Mouse (Mus musculus) liver, adult 2 months (tissue): Measurements from ENCODE around the gene Slc44a2. TPM values are rescaled to one million over a fixed set of nuclear protein-coding genes. Genes with fewer than 3 reads are reported as not detected.

Source experiments
- DNase-seq: peaks from one replicate; pipeline ENCODE4 v3.0.0-alpha.2; 2011; ENCODE audit warnings: low read depth, low spot score; ENCODE audit errors: extremely low read depth
- H3K27ac ChIP-seq: fragments of 200-500 bp; replicated peaks from 2 replicates; pipeline ENCODE4 v1.5.1; 2012; ENCODE audit warnings: low read depth, mild to moderate bottlenecking, control low read depth, inconsistent platforms, low read length; ENCODE audit not compliant: insufficient read depth
- H3K27me3 ChIP-seq: fragments of 200-500 bp; 2 replicates; pipeline ENCODE4 v1.6.1; 2012; ENCODE audit warnings: mild to moderate bottlenecking, moderate library complexity, low read length, inconsistent platforms; ENCODE audit not compliant: control insufficient read depth, insufficient read depth
- H3K36me3 ChIP-seq: fragments of 200-500 bp; 2 replicates; pipeline ENCODE4 v1.6.1; 2012; ENCODE audit warnings: low read length, inconsistent platforms; ENCODE audit not compliant: control insufficient read depth, insufficient read depth
- H3K4me1 ChIP-seq: fragments of 200-500 bp; 2 replicates; pipeline ENCODE4 v1.6.1; 2011; ENCODE audit warnings: low read length; ENCODE audit not compliant: control insufficient read depth, insufficient read depth
- H3K4me3 ChIP-seq: fragments of 200-500 bp; 2 replicates; pipeline ENCODE4 v1.5.1; 2011; ENCODE audit warnings: low read depth, mild to moderate bottlenecking, control low read depth, low read length, moderate library complexity; ENCODE audit not compliant: insufficient read depth
- H3K79me2 ChIP-seq: fragments of 200-500 bp; 2 replicates; pipeline ENCODE4 v1.6.1; 2012; ENCODE audit warnings: inconsistent platforms, mild to moderate bottlenecking, low read length, moderate library complexity; ENCODE audit not compliant: control insufficient read depth, insufficient read depth
- H3K9ac ChIP-seq: fragments of 200-500 bp; 2 replicates; pipeline ENCODE4 v1.6.1; 2012; ENCODE audit warnings: low read depth, mild to moderate bottlenecking, control low read depth, inconsistent platforms, low read length
- CTCF ChIP-seq: fragments of 200-500 bp; IDR thresholded peaks from 2 replicates; pipeline ENCODE4 v1.5.1; 2011; ENCODE audit warnings: low read depth, low read length, control low read depth
- POLR2A ChIP-seq: fragments of 200-500 bp; IDR thresholded peaks from 2 replicates; pipeline ENCODE4 v1.6.1; 2011; ENCODE audit warnings: low read length, control low read depth; ENCODE audit not compliant: insufficient read depth; ENCODE audit errors: extremely low read depth
- WGBS: fragments of 180-500 bp; shearing (Covaris S2); methylation state at CpG from one replicate; pipeline ENCODE4 v1.1.7; 2018; 5-methylcytosine and 5-hydroxymethylcytosine counted together
- polyA plus RNA-seq: library from polyadenylated mRNA; depleted of rRNA; stranded (reverse); fragments of >200 nt; gene quantifications from 2 replicates; pipeline ENCODE4 v1.2.3, GENCODE M21; 2012
- total RNA-seq: library from RNA; depleted of rRNA; stranded (reverse); fragments of >200 nt; gene quantifications from 2 replicates; pipeline ENCODE4 v1.2.3, GENCODE M21; 2014

The Slc44a2 gene
- total and polyA plus RNA-seq, 2 experiments, result 3.8 to 5.8 TPM

- no peak for DNase-seq
- Histone ChIP-seq H3K27me3 (no peaks in the 10 kb centered on the region), H3K4me3 (no peak overlapping the region), H3K4me1 (no peaks in the 10 kb centered on the region), H3K27ac (no peak overlapping the region), H3K79me2 (no peaks in the 10 kb centered on the region), H3K9ac (no peak overlapping the region), H3K36me3 (no peaks in the 10 kb centered on the region)
- WGBS, result 72% methylated on average over 9 of the region's 9 CpGs
- no peak for TF ChIP-seq CTCF
- TF ChIP-seq POLR2A, result no peak
Measured at GRCm38 (mm10) chr9:21332161-21333061, 11.9 kb downstream of the Slc44a2 start.

DNA sequence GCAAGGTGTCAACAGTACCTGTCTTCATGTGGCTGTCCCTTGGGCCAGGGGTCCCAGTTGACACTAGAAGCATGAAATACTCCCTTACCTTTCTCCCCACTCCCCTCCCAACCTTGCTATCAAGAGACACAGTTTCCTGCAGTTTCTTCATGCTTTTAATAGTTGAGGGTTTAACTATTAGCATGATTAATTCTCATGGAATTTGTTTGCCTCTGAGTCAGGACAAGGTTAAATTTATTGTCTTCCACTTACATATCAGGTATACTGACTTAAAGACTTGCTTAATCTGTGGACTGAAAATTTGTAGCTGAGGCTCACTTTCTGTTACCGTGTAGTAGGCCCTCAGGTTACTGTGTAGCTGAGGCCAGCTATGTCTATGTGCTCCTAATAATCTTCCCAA, 13.0 kb downstream of the Slc44a2 start:
- Histone ChIP-seq H3K9ac (no peak overlapping the region), H3K27ac (no peak overlapping the region), H3K27me3 (peaks cover 3% of the 10 kb centered on the region; the same call in 1 of the 2 replicates), H3K4me3 (no peak overlapping the region), H3K4me1 (no peaks in the 10 kb centered on the region), H3K36me3 (no peaks in the 10 kb centered on the region), H3K79me2 (no peaks in the 10 kb centered on the region)
- TF ChIP-seq POLR2A, result no peak
- no peak for TF ChIP-seq CTCF
- 97% methylated on average over 1 of the region's 1 CpGs for WGBS
- no peak for DNase-seq

- no peaks in the 10 kb centered on the region for H3K36me3 ChIP-seq
- no peaks in the 10 kb centered on the region for H3K79me2 ChIP-seq
- no peak overlapping the region for H3K4me3 ChIP-seq
- TF ChIP-seq CTCF, result no peak
- no peak for TF ChIP-seq POLR2A
- H3K9ac ChIP-seq, result no peak overlapping the region
- no peak overlapping the region for H3K27ac ChIP-seq
- no peak for DNase-seq
- no peaks in the 10 kb centered on the region for H3K4me1 ChIP-seq
- H3K27me3 ChIP-seq, result peaks cover 3% of the 10 kb centered on the region; the same call in 1 of the 2 replicates
Measured at GRCm38 (mm10) chr9:21334747-21335146, 14.2 kb downstream of the Slc44a2 start.

DNA sequence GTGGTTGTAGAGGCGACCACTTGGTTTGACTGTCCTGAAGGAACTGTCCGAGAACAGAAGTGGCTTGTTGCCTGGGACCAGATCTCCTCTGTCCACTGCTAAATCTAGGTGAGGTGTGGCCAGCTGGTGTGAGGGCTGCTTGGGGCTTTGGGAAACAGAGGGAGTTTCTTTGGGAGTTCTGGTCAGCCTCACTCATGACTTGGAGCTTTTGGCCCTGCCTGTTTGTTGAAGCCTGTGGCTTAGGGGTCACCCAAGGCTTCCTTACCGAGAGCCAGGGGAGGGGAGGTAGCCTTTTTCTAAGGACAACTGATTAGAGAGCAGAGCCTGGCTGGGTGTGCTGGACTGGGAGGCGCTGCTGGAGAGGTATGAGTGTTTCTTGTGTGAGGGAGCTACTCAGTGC, 14.9 kb downstream of the Slc44a2 start:
- 88% methylated on average over 4 of the region's 4 CpGs for WGBS
- H3K9ac ChIP-seq, result no peak overlapping the region
- H3K36me3 ChIP-seq, result no peaks in the 10 kb centered on the region
- peaks cover 3% of the 10 kb centered on the region; the same call in 1 of the 2 replicates for H3K27me3 ChIP-seq
- no peak overlapping the region for H3K4me3 ChIP-seq
- DNase-seq, result no peak
- no peaks in the 10 kb centered on the region for H3K79me2 ChIP-seq
- no peak overlapping the region for H3K27ac ChIP-seq
- H3K4me1 ChIP-seq, result no peaks in the 10 kb centered on the region
- TF ChIP-seq POLR2A, result no peak
- no peak for TF ChIP-seq CTCF

GRCm38 (mm10) chr9:21336491-21336890, 16.0 kb downstream of the Slc44a2 start:
- no peak for DNase-seq

GRCm38 (mm10) chr9:21337652-21338051, 17.2 kb downstream of the Slc44a2 start:
- peak overlapping the region; percentile 39; the same call in 1 of the 2 replicates for H3K4me3 ChIP-seq
- TF ChIP-seq CTCF, result no peak
- no peak for TF ChIP-seq POLR2A
- no peaks in the 10 kb centered on the region for H3K36me3 ChIP-seq
- H3K27me3 ChIP-seq, result peaks cover 3% of the 10 kb centered on the region; the same call in 1 of the 2 replicates
- H3K27ac ChIP-seq, result no peak overlapping the region
- DNase-seq, result no peak
- no peak overlapping the region; the same call in 1 of the 2 replicates for H3K9ac ChIP-seq
- no peaks in the 10 kb centered on the region for H3K79me2 ChIP-seq
- no peaks in the 10 kb centered on the region for H3K4me1 ChIP-seq
- 26% methylated on average over 20 of the region's 20 CpGs for WGBS

More at GRCm38 (mm10) chr9:21336491-21336890, 16.0 kb downstream of the Slc44a2 start:
- TF ChIP-seq POLR2A, result no peak
- no peak for TF ChIP-seq CTCF
- no peak overlapping the region for H3K9ac ChIP-seq
- H3K27ac ChIP-seq, result no peak overlapping the region
- H3K4me1 ChIP-seq, result no peaks in the 10 kb centered on the region
- H3K36me3 ChIP-seq, result no peaks in the 10 kb centered on the region
- 88% methylated on average over 8 of the region's 8 CpGs for WGBS
- H3K27me3 ChIP-seq, result peaks cover 3% of the 10 kb centered on the region; the same call in 1 of the 2 replicates
- H3K4me3 ChIP-seq, result no peak overlapping the region
- H3K79me2 ChIP-seq, result no peaks in the 10 kb centered on the region
